Mouse (Mus musculus): ENCODE data around the gene Amn1. TPM values are rescaled to one million over a fixed set of nuclear protein-coding genes. Genes with fewer than 3 reads are reported as not detected.
"Not testable (repeated sequence)": the region's sequence is repeated elsewhere in the genome, so short reads cannot be mapped to it uniquely, and the experiment has no call there.

Amn1 gene
- polyA plus RNA-seq, 1 experiment from 2014 or later = 9.1 TPM

- Histone ChIP-seq H3K36me3 (replicated peaks; ENCODE audit: insufficient read depth, low read length) (no peaks in the 10 kb centered on the region), H3K9ac (replicated peaks) (no peak overlapping the region), H3K4me2 (ENCODE audit: low read depth, low read length) (no peak overlapping the region), H3K9me3 (ENCODE audit: low read length) (no peaks in the 10 kb centered on the region), H3K4me3 (ENCODE audit: low read depth, low read length) (no peak overlapping the region), H3K4me1 (ENCODE audit: insufficient read depth) (peaks cover 2% of the 10 kb centered on the region; the same call in 1 of the 2 replicates), H3K27ac (ENCODE audit: low read depth) (no peak overlapping the region), H3K27me3 (ENCODE audit: insufficient read depth, low read length) (no peaks in the 10 kb centered on the region)
- no peak for ATAC-seq
- no peak for DNase-seq
- 64% methylated on average over 3 of the region's 3 CpGs for WGBS (ENCODE audit: insufficient replicate concordance)
- TF ChIP-seq CTCF (IDR thresholded peaks at IDR 0.05; ENCODE audit: low read depth) (no peak), EP300 (IDR thresholded peaks at IDR 0.05; ENCODE audit: low read depth) (no peak)
Measured at GRCm38 (mm10) chr6:149197116-149197515, 8.6 kb upstream of the Amn1 start.

DNA sequence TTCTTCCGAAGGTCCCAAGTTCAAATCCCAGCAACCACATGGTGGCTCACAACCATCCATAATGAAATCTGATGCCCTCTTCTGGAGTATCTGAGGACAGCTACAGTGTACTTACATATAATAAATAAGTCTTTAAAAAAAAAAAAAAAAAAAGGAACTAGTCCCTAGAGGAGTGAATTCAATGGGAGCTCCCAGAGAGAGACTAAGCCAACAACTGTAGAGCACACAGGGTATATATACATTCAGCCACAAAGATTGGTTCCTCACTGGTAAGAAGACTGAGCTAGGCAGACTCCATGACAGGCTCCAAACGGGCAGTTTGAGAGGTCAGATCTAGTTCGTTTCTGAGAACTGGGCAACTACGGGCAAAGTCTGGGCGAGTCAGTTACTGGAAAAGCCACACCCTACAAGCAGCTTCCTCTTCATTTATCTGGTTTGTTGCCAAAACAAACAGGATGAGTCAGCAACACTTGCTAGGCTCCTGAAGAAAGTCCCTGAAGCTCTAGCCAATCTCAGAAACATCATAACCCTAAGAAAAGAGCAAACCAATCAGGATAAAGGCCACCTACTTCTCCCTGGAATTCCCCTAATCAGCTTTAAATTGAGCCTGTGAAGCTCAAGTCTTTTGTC lies 4.9 kb upstream of the Amn1 start:
- Histone ChIP-seq H3K27ac (ENCODE audit: low read depth) (peak overlapping the region; percentile 92), H3K9ac (replicated peaks) (no peak overlapping the region), H3K27me3 (ENCODE audit: insufficient read depth, low read length) (no peaks in the 10 kb centered on the region), H3K36me3 (replicated peaks; ENCODE audit: insufficient read depth, low read length) (no peaks in the 10 kb centered on the region), H3K4me1 (ENCODE audit: insufficient read depth) (peaks cover 6% of the 10 kb centered on the region), H3K4me3 (ENCODE audit: low read depth, low read length) (no peak overlapping the region), H3K9me3 (ENCODE audit: low read length) (no peaks in the 10 kb centered on the region), H3K4me2 (ENCODE audit: low read depth, low read length) (0 out of 2 replicates have a peak overlapping the region, but pooled peaks have one; percentile 34)
- 32% methylated on average over 5 of the region's 5 CpGs for WGBS (ENCODE audit: insufficient replicate concordance)
- ATAC-seq (peak; percentile 79), DNase-seq (peak; percentile 71)
- TF ChIP-seq CTCF (IDR thresholded peaks at IDR 0.05; ENCODE audit: low read depth) = no peak
- peak; percentile 94 for TF ChIP-seq EP300 (IDR thresholded peaks at IDR 0.05; ENCODE audit: low read depth)

DNA sequence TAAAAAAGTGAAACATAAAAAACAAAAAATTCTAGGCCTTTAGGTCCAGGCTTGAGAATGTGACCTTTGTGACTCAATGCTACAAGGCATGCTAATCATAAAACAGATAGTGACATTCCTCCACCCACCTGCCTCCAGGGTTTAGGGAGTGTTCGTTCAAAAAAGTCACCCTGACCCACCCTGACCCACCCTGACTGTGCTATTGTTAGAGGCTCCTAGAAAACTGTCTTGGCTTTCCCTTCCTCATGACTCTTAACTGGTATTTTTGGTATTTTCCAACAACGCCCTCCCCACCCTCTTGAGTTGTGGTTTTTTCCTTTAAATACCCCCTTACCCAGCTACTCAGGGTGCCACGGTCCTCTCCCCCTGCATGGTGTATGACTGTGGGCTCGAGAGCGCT lies 3.4 kb upstream of the Amn1 start:
- H3K9me3 ChIP-seq (ENCODE audit: low read length); H3K9ac ChIP-seq (replicated peaks); H3K4me3 ChIP-seq (ENCODE audit: low read depth, low read length); ATAC-seq; H3K36me3 ChIP-seq (replicated peaks; ENCODE audit: insufficient read depth, low read length); DNase-seq; H3K4me2 ChIP-seq (ENCODE audit: low read depth, low read length); H3K27me3 ChIP-seq (ENCODE audit: insufficient read depth, low read length); H3K27ac ChIP-seq (ENCODE audit: low read depth): not testable (repeated sequence)
- 86% methylated on average over 5 of the region's 5 CpGs for WGBS (ENCODE audit: insufficient replicate concordance)
- peaks cover 11% of the 10 kb centered on the region for H3K4me1 ChIP-seq (ENCODE audit: insufficient read depth)

DNA sequence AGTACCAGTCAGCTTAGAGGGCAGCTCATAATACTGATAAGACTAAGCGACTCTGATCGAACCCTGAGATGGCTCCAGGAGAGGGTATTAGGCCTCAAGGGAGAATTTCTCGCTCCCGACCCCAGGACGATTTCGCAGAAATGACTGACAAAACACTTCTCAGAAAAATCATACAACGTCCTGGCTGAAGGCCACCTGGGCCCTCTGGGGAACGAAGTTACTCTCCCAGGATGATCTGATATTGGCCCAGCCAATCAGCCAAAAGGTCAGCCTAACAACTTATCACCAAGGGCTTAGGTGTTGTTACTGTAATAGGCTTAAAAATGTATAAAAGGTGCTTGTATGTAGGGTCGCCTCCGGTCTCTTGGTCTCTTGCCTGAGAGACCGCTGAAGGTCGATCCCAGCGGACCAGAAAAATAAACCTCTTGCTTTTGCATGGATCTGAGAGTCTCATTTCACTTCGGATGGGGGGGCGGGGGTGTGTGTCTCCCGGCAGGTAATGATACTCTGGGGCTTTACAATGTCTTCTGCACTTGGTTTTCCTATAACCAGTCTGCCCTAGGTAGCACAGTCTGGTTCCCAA lies 919 bp upstream of the Amn1 start:
- H3K4me2 ChIP-seq (ENCODE audit: low read depth, low read length) = peak overlapping the region; percentile 85

DNA sequence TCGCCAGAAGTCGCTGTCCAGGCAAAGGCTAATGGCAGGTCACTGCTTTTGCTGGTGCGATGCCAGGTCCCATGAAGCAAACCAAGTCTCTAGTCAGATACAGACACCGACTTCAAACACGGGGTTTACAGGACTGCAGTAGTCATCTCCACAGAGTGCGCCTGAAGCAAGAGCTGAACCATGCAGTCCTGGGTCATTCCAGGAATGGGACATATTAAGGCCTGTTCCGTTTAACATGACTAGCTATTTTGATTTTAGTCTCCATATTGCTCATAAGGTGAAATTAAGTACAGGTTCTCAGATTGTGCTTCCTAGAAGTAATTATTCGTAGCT lies 379 bp upstream of the Amn1 start:
- TF ChIP-seq CTCF (IDR thresholded peaks at IDR 0.05; ENCODE audit: low read depth) (0 out of 2 replicates have a peak, but pooled peaks have one; percentile 0), EP300 (IDR thresholded peaks at IDR 0.05; ENCODE audit: low read depth) (no peak)
- 0 out of 2 replicates have a peak, but pooled peaks cover under 1% of the 10 kb centered on the region for H3K36me3 ChIP-seq (replicated peaks; ENCODE audit: insufficient read depth, low read length)
- peaks cover 9% of the 10 kb centered on the region for H3K4me1 ChIP-seq (ENCODE audit: insufficient read depth)
- peak; percentile 28 for ATAC-seq
- peak overlapping the region; percentile 75 for H3K4me3 ChIP-seq (ENCODE audit: low read depth, low read length)
- H3K27ac ChIP-seq (ENCODE audit: low read depth) = peak overlapping the region; percentile 94
- no peak for DNase-seq
- no peaks in the 10 kb centered on the region for H3K27me3 ChIP-seq (ENCODE audit: insufficient read depth, low read length)
- H3K9me3 ChIP-seq (ENCODE audit: low read length) = no peaks in the 10 kb centered on the region
- peak overlapping the region; percentile 85 for H3K4me2 ChIP-seq (ENCODE audit: low read depth, low read length)
- peak overlapping the region; percentile 89 for H3K9ac ChIP-seq (replicated peaks)
- 30% methylated on average over 8 of the region's 8 CpGs for WGBS (ENCODE audit: insufficient replicate concordance)

More for the DNA sequence above, 919 bp upstream of the Amn1 start:
- H3K27ac ChIP-seq (ENCODE audit: low read depth) = peak overlapping the region; percentile 94; the same call in 1 of the 2 replicates
- H3K4me1 ChIP-seq (ENCODE audit: insufficient read depth) = peaks cover 9% of the 10 kb centered on the region
- no peaks in the 10 kb centered on the region for H3K27me3 ChIP-seq (ENCODE audit: insufficient read depth, low read length)
- ATAC-seq = no peak
- no peak for TF ChIP-seq CTCF (IDR thresholded peaks at IDR 0.05; ENCODE audit: low read depth)
- no peak for DNase-seq
- H3K9ac ChIP-seq (replicated peaks) = no peak overlapping the region
- no peak overlapping the region for H3K4me3 ChIP-seq (ENCODE audit: low read depth, low read length)
- H3K36me3 ChIP-seq (replicated peaks; ENCODE audit: insufficient read depth, low read length) = no peaks in the 10 kb centered on the region
- H3K9me3 ChIP-seq (ENCODE audit: low read length) = no peaks in the 10 kb centered on the region
- WGBS (ENCODE audit: insufficient replicate concordance) = 89% methylated on average over 16 of the region's 16 CpGs

DNA sequence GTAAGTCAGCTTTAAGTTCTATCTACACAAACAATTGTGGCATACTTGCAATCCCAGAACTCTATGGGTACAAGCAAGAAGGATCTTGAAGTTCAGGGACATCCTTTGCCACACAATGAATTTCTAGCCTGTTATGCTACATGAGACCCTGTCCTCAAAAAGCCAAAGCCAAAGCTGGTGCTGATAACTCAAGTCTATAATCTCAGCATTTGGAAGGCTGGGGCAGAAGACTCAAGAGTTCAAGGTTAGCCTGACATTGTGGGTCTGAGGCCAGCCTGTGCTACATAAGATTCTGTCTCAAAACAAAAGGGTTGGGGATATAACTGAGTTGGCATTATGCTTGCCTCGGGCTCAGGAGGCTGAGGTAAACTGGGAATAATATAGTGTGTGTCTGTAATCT lies 1.1 kb downstream of the Amn1 start:
- Histone ChIP-seq H3K4me3 (ENCODE audit: low read depth, low read length) (peak overlapping the region; percentile 75), H3K9ac (replicated peaks) (no peak overlapping the region)
- no peak for DNase-seq

More for the DNA sequence above, 1.1 kb downstream of the Amn1 start:
- Histone ChIP-seq H3K36me3 (replicated peaks; ENCODE audit: insufficient read depth, low read length) (peaks cover 7% of the 10 kb centered on the region), H3K4me2 (ENCODE audit: low read depth, low read length) (peak overlapping the region; percentile 85), H3K27ac (ENCODE audit: low read depth) (no peak overlapping the region), H3K27me3 (ENCODE audit: insufficient read depth, low read length) (no peaks in the 10 kb centered on the region), H3K4me1 (ENCODE audit: insufficient read depth) (peaks cover 9% of the 10 kb centered on the region), H3K9me3 (ENCODE audit: low read length) (no peaks in the 10 kb centered on the region)
- no peak for TF ChIP-seq CTCF (IDR thresholded peaks at IDR 0.05; ENCODE audit: low read depth)
- no peak for TF ChIP-seq EP300 (IDR thresholded peaks at IDR 0.05; ENCODE audit: low read depth)
- WGBS (ENCODE audit: insufficient replicate concordance) = 50% methylated on average over 1 of the region's 1 CpGs
- no peak for ATAC-seq
